Mouse (Mus musculus) bone marrow, adult 2 months (tissue): ENCODE measurements around the gene Adtrp.

ENCODE experiments used
- CTCF ChIP-seq: fragments of 200-500 bp; IDR thresholded peaks from 2 replicates; pipeline ENCODE4 v1.5.1; 2011; ENCODE audit warnings: low read length, control low read depth; ENCODE audit not compliant: control insufficient read depth, insufficient read depth
- POLR2A ChIP-seq: fragments of 200-500 bp; IDR thresholded peaks from 2 replicates; pipeline ENCODE4 v1.6.1; 2011; ENCODE audit warnings: low read depth, mild to moderate bottlenecking, control low read depth, low read length, borderline replicate concordance; ENCODE audit not compliant: control insufficient read depth

- no peak for TF ChIP-seq POLR2A
- TF ChIP-seq CTCF: no peak
Measured at GRCm38 (mm10) chr13:41767941-41768340, 79.5 kb downstream of the Adtrp start.
